Mouse (Mus musculus): ENCODE data around the gene Hoxa4. TPM values are rescaled to one million over a fixed set of nuclear protein-coding genes. Genes with fewer than 3 reads are reported as not detected.

The Hoxa4 gene
- polyA plus RNA-seq (2014; fragmentation: Nextera tagmentation; extraction: Ambion mirVana) = not detected in 2 replicates

DNA sequence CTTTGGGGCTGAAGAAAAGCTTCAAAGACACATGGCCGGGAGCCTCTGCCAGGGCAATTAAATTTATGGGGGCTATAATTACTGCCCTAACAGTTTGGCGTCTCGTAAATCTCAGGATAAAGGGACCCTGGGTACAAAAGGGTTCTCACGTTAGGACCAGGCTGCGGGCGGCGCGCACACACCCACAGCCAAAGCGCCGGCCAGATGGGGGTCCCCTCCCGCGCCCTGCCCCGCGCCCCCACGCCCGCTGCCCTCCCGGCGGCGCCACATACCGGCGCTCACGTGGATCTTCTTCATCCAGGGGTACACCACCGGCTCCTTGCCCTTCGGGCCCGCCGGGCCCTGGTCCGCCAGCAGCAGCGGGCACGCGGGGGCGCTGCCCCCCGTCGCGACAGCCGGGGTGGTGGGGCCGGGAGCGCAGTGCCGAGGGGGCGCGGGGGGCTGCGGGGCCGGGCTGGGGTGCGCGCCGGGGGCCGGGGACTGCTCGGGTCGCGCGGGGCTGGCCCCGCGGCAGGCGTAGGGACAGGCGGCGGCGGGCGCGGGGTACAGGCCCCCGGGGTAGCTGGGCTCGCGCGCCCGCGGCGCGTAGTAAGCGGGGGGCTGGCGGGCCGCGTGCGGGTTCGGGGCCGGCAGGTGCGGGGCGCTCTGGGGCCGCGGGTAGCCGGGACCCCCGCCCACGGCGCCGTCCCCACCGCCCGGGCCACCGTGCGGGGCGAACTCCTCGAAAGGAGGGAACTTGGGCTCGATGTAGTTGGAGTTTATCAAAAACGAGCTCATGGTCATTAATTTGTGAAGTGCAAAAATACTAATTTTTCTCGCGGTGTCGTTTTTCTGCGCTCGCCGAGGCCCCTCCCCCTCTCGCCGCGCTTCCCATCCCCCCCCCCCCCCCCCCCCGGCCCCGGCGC lies at the start of gene Hoxa4:
Hoxa4 (minus strand) TSS at position 848 of the 905 bp plus-strand sequence.
- no peaks in the 10 kb centered on the region for H3K9me3 ChIP-seq (ENCODE audit: control insufficient read depth, low read length)
- DNase-seq (ENCODE audit: low spot score) (peak; percentile 58), ATAC-seq (replicated peaks; ENCODE audit: low FRiP score) (no peak; the same call in 1 of the 2 replicates)
- no peak within 1 kb of the TSS for H3K27ac ChIP-seq (ENCODE audit: low read depth, low read length)
- peaks cover 100% of the 10 kb centered on the region for H3K27me3 ChIP-seq (ENCODE audit: control insufficient read depth, insufficient read depth, low read length)
- peaks cover 10% of the 10 kb centered on the region; the same call in 1 of the 2 replicates for H3K4me1 ChIP-seq (replicated peaks; ENCODE audit: control insufficient read depth, insufficient read depth, low read length)
- no peaks in the 10 kb centered on the region for H3K36me3 ChIP-seq (ENCODE audit: control insufficient read depth, insufficient read depth, low read length)
- peak within 1 kb of the TSS; percentile 79 for H3K4me2 ChIP-seq (ENCODE audit: low read depth, low read length, severe bottlenecking)
- under 1% methylated on average over 91 of the region's 102 CpGs for WGBS
- H3K9ac ChIP-seq (ENCODE audit: low read length) = no peak within 1 kb of the TSS; the same call in 1 of the 2 replicates
- H3K4me3 ChIP-seq (ENCODE audit: low read depth, low read length) = peak within 1 kb of the TSS; percentile 32

DNA sequence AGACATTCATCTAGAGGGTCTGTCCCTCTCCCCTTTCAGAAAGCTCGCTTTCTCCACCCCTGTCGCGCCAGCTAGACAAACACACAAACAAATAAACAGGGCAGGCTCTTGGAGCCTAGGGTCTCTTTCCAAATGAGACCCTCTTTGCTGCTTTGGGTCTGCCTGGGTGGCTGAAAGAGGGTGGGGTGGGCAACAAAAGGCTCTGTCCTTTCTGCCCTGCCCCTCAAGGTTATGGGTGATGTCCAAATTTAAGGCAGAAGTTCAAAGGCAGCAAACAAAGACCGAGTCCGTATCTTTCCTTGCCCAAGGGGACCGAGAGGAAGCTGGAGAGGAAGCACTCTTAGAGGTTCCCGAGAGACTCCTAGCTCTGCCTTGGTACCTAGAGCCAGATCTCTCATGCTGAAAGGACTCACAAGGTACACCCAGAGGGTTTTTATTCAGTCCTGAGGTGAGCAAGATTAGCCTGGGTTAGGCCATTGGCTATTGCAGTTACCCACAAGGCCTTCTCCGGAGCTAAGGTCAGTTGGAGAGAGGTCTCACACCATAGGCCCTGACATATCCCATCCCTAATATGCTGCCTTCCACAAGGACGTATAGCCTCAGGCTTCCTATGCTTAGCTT lies 49.6 kb upstream of the Hoxa4 start:
- no peak overlapping the region for H3K4me3 ChIP-seq (ENCODE audit: low read depth, low read length)
- no peak overlapping the region for H3K27ac ChIP-seq (ENCODE audit: low read depth, low read length)
- H3K9me3 ChIP-seq (ENCODE audit: control insufficient read depth, low read length) = no peaks in the 10 kb centered on the region
- H3K36me3 ChIP-seq (ENCODE audit: control insufficient read depth, insufficient read depth, low read length) = no peaks in the 10 kb centered on the region
- DNase-seq (ENCODE audit: low spot score) (peak; percentile 46), ATAC-seq (replicated peaks; ENCODE audit: low FRiP score) (no peak)
- H3K27me3 ChIP-seq (ENCODE audit: control insufficient read depth, insufficient read depth, low read length) = peaks cover 95% of the 10 kb centered on the region
- WGBS = 6% methylated on average over 9 of the region's 9 CpGs
- no peak overlapping the region for H3K4me2 ChIP-seq (ENCODE audit: low read depth, low read length, severe bottlenecking)
- H3K9ac ChIP-seq (ENCODE audit: low read length) = no peak overlapping the region
- 0 out of 2 replicates have a peak, but pooled peaks cover 3% of the 10 kb centered on the region for H3K4me1 ChIP-seq (replicated peaks; ENCODE audit: control insufficient read depth, insufficient read depth, low read length)

DNA sequence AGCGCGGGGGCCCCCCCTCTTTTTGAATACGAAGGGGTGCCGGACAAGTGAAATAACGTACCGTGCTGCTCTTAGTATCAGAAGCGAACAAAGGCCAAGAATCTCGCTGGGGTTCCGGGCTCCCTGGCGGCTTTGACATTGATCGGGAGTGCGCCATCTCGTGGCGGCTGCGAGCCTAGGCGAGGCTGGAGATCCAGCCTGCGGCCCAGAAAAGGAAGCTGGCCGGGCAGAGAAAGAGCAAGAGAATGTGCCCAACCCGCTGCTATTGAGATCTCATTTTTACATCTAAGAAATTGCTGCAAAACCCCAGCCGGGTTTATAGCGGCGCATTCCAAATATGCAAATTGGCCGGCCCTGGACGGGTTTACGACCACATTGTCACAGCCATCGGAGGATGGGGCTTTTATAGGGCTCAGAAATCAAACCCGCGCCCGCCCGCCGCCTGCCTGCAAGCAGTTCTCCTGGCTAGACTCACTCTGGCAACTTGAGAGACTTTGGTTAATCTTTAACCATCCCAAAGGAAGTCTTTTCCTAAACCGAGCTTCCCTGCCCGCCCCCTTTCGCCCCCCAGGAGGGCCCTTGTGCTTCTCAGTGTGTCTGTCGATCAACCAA lies 48.9 kb upstream of the Hoxa4 start, which contains the start of gene Hoxa10:
Hoxa10 (minus strand) TSS at position 466 of the 612 bp plus-strand sequence.
- Histone ChIP-seq H3K9me3 (ENCODE audit: control insufficient read depth, low read length) (no peaks in the 10 kb centered on the region), H3K4me3 (ENCODE audit: low read depth, low read length) (no peak within 1 kb of the TSS), H3K9ac (ENCODE audit: low read length) (no peak within 1 kb of the TSS), H3K36me3 (ENCODE audit: control insufficient read depth, insufficient read depth, low read length) (no peaks in the 10 kb centered on the region), H3K4me1 (replicated peaks; ENCODE audit: control insufficient read depth, insufficient read depth, low read length) (0 out of 2 replicates have a peak, but pooled peaks cover 3% of the 10 kb centered on the region), H3K27me3 (ENCODE audit: control insufficient read depth, insufficient read depth, low read length) (peaks cover 95% of the 10 kb centered on the region), H3K4me2 (ENCODE audit: low read depth, low read length, severe bottlenecking) (0 out of 2 replicates have a peak within 1 kb of the TSS, but pooled peaks have one; percentile 21), H3K27ac (ENCODE audit: low read depth, low read length) (no peak within 1 kb of the TSS)
- DNase-seq (ENCODE audit: low spot score) (peak; percentile 91), ATAC-seq (replicated peaks; ENCODE audit: low FRiP score) (no peak)
- 1% methylated on average over 35 of the region's 35 CpGs for WGBS

DNA sequence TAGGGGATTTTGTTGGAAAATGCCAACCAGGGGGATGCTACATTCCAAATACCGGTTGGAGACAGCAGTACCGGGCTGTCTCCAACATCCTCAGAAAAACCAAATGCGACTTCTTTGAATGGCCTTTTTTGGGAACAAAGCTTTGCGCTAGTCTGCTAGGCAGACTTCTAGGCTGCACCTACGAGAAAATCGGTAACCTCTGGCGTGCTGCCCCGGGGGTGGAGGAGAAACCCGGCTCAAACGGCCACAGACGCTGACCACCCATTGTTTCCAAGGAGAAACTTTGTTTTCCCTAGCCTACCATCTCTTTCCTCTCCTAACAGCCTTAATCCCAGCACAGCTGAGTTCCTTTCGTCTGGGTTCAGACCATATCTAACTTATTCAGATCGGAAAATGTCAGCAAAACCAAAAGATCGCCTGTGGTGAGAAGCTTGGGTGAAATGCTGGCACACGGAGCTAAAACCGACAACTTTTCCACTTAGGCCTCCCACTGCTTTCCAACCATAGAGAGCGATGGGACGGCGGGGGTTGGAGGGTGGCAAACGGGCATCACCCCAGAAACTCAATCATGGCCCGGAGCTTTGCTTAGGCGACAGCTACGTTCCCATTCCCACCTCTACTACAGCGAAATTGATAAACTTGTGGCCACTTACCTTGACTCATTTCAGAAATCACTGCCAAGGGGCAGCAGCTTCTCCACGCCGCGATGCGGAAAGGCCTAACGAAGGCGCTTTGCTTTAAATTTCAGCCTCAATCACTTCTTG lies 48.3 kb upstream of the Hoxa4 start:
- Histone ChIP-seq H3K4me3 (ENCODE audit: low read depth, low read length) (no peak overlapping the region), H3K9me3 (ENCODE audit: control insufficient read depth, low read length) (no peaks in the 10 kb centered on the region), H3K9ac (ENCODE audit: low read length) (no peak overlapping the region), H3K27ac (ENCODE audit: low read depth, low read length) (no peak overlapping the region), H3K4me1 (replicated peaks; ENCODE audit: control insufficient read depth, insufficient read depth, low read length) (no peaks in the 10 kb centered on the region), H3K27me3 (ENCODE audit: control insufficient read depth, insufficient read depth, low read length) (peaks cover 95% of the 10 kb centered on the region), H3K4me2 (ENCODE audit: low read depth, low read length, severe bottlenecking) (0 out of 2 replicates have a peak overlapping the region, but pooled peaks have one; percentile 21), H3K36me3 (ENCODE audit: control insufficient read depth, insufficient read depth, low read length) (no peaks in the 10 kb centered on the region)
- ATAC-seq (replicated peaks; ENCODE audit: low FRiP score) = no peak
- DNase-seq (ENCODE audit: low spot score) = peak; percentile 53
- 1% methylated on average over 30 of the region's 30 CpGs for whole genome bisulfite sequencing

DNA sequence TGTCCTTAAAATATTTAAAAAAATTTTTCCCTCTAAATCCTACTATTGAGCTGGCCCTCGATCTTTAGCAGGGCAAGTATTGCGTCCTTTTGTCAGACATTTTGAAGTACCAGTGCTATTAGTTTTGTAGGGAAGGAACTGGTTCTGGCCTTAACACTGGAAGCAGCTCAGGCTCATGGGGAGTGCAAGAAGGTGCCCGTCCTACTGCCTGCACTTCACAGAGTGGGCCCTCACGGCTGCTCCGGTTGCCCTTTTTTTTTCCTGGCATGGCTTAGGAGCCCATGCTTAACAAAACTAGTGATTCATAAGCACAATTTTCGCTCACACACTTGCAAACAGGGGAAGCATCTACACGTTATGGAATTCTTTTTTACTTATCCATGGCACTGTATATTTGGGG lies 47.4 kb upstream of the Hoxa4 start:
- Histone ChIP-seq H3K4me1 (replicated peaks; ENCODE audit: control insufficient read depth, insufficient read depth, low read length) (0 out of 2 replicates have a peak, but pooled peaks cover 1% of the 10 kb centered on the region), H3K36me3 (ENCODE audit: control insufficient read depth, insufficient read depth, low read length) (no peaks in the 10 kb centered on the region), H3K9me3 (ENCODE audit: control insufficient read depth, low read length) (no peaks in the 10 kb centered on the region), H3K27ac (ENCODE audit: low read depth, low read length) (no peak overlapping the region), H3K9ac (ENCODE audit: low read length) (no peak overlapping the region), H3K27me3 (ENCODE audit: control insufficient read depth, insufficient read depth, low read length) (peaks cover 95% of the 10 kb centered on the region), H3K4me3 (ENCODE audit: low read depth, low read length) (no peak overlapping the region), H3K4me2 (ENCODE audit: low read depth, low read length, severe bottlenecking) (no peak overlapping the region)
- 2% methylated on average over 7 of the region's 7 CpGs for WGBS
- DNase-seq (ENCODE audit: low spot score) (peak; percentile 57), ATAC-seq (replicated peaks; ENCODE audit: low FRiP score) (no peak)

DNA sequence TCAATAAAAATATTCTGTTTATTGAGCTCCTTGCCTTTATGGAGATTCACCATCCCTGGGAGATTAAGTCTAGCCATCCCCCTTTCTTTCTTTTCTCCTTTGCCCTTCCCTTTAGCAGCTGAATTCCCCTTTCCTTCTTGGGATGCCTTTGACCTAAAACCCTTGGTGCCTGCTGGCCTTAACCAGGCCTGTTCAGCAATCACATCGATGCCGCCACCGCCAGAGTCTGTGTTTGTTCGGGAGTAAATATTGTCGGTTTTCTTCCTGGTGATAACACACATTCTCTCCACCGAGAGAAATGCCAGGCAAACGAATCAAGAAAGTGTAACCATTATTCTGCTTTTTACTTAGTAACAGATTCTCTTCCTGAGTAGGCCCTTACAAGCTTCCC lies 46.6 kb upstream of the Hoxa4 start:
- no peak for ATAC-seq (replicated peaks; ENCODE audit: low FRiP score)

DNA sequence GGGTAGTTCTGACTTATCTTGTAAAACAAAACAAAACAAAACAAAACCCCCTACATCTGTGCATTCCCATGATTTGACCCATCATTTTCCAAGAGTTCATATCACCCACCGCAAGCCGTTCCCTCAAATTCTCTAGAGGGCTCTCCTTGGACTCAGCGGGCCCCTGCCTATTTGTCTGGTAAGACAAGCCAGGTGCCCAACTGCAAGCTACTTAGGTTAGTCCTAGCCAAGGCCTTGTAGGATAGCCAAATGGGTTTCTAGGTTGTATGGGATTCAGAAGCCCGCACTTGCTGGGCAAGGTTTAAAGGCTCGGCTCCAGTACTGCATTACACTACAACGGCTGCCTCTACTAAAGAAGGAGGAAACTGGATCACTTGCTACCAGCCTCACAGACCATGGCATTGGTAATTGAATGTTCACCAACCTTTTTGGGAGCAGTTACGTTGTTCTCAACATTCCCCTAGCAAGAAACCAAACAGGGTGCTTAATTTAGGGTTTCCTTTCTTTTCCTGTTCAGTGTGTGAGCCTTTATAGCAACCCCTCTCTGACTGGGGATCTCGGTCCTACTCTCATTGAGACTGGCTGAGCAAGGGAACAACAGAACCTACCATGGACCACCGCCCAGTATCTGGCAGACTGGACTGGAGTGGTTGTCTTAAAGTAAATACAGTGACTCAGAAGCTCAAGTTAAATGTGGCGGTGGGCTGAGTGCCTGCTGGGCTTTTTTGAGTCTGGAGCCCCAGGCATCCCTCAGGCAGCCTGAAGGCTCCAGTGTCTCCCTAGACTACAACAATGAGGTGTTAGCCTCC lies 46.0 kb upstream of the Hoxa4 start:
- no peak for ATAC-seq (replicated peaks; ENCODE audit: low FRiP score)
- H3K9ac ChIP-seq (ENCODE audit: low read length) = no peak overlapping the region
- H3K9me3 ChIP-seq (ENCODE audit: control insufficient read depth, low read length) = no peaks in the 10 kb centered on the region
- H3K27ac ChIP-seq (ENCODE audit: low read depth, low read length) = no peak overlapping the region
- 0 out of 2 replicates have a peak, but pooled peaks cover 3% of the 10 kb centered on the region for H3K4me1 ChIP-seq (replicated peaks; ENCODE audit: control insufficient read depth, insufficient read depth, low read length)
- H3K36me3 ChIP-seq (ENCODE audit: control insufficient read depth, insufficient read depth, low read length) = no peaks in the 10 kb centered on the region
- 11% methylated on average over 10 of the region's 10 CpGs for WGBS
- DNase-seq (ENCODE audit: low spot score) = peak; percentile 50
- peaks cover 95% of the 10 kb centered on the region for H3K27me3 ChIP-seq (ENCODE audit: control insufficient read depth, insufficient read depth, low read length)
- H3K4me3 ChIP-seq (ENCODE audit: low read depth, low read length) = no peak overlapping the region
- no peak overlapping the region for H3K4me2 ChIP-seq (ENCODE audit: low read depth, low read length, severe bottlenecking)

More for the DNA sequence above, 46.6 kb upstream of the Hoxa4 start:
- Histone ChIP-seq H3K36me3 (ENCODE audit: control insufficient read depth, insufficient read depth, low read length) (no peaks in the 10 kb centered on the region), H3K9ac (ENCODE audit: low read length) (no peak overlapping the region), H3K4me3 (ENCODE audit: low read depth, low read length) (no peak overlapping the region), H3K27me3 (ENCODE audit: control insufficient read depth, insufficient read depth, low read length) (peaks cover 95% of the 10 kb centered on the region), H3K27ac (ENCODE audit: low read depth, low read length) (no peak overlapping the region), H3K4me1 (replicated peaks; ENCODE audit: control insufficient read depth, insufficient read depth, low read length) (0 out of 2 replicates have a peak, but pooled peaks cover 3% of the 10 kb centered on the region), H3K4me2 (ENCODE audit: low read depth, low read length, severe bottlenecking) (no peak overlapping the region), H3K9me3 (ENCODE audit: control insufficient read depth, low read length) (no peaks in the 10 kb centered on the region)
- WGBS = 4% methylated on average over 7 of the region's 7 CpGs
- DNase-seq (ENCODE audit: low spot score) = peak; percentile 46

All from forebrain, embryonic 11.5 days (tissue).